Mouse (Mus musculus) left cerebral cortex, adult 8-10 months (tissue): ENCODE results near the gene Svs3b. TPM values are rescaled to one million over a fixed set of nuclear protein-coding genes. Genes with fewer than 3 reads are reported as not detected.
A peak's percentile ranks its signal among the peaks of the same experiment; 100 is the strongest.
"Not testable (repeated sequence)": the region's sequence is repeated elsewhere in the genome, so short reads cannot be mapped to it uniquely, and the experiment has no call there.

Experiments
- DNase-seq, 2 experiments: peaks; one replicate each; pipeline ENCODE4 v3.0.0; 2022; ENCODE audit warnings: low spot score in 2 of 2
- total RNA-seq, 4 experiments: library from RNA; stranded (reverse); gene quantifications; 2 replicates each; pipeline ENCODE4 v1.2.4; 2022

Gene Svs3b
- not detected for total RNA-seq

- not testable (repeated sequence) for DNase-seq
Observed at GRCm38 (mm10) chr2:164256540-164256939, at the start of gene Svs3b. Gene Svs3b, minus strand, starts transcription at chr2:164256640.

- not testable (repeated sequence) for DNase-seq
Observed at GRCm38 (mm10) chr2:164288968-164289367, 32.5 kb upstream of the Svs3b start, which contains the start of gene Svs3a. Gene Svs3a, plus strand, starts transcription at chr2:164289268.

DNA sequence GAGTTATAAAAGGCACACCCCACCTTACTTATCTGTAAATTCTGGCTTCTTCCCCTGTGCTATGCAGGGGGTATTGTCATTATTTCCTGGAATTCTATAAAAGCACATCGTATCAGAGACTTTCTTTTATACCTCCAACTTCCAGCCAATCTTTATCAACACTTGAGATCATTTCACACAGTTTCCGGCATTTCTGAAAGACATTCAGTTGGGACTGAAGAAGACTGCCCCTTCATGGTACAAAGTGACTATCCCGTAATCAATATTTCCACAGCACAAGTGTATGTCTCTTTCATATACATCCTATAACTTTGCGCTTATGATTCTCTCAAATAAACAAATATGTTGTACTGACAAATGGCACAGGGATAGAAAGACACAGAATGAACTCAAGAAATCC is 21.9 kb upstream of the Svs3b start, which contains the start of gene Svs4:
Gene Svs4 (minus strand): TSS at position 101 of the 400 bp plus-strand sequence.
- DNase-seq, result no peak

GRCm38 (mm10) chr2:164238366-164238765 is 18.1 kb downstream of the Svs3b start, which contains the start of gene Svs2:
Gene Svs2, minus strand, starts transcription at chr2:164238466.
- DNase-seq, result no peak

DNA sequence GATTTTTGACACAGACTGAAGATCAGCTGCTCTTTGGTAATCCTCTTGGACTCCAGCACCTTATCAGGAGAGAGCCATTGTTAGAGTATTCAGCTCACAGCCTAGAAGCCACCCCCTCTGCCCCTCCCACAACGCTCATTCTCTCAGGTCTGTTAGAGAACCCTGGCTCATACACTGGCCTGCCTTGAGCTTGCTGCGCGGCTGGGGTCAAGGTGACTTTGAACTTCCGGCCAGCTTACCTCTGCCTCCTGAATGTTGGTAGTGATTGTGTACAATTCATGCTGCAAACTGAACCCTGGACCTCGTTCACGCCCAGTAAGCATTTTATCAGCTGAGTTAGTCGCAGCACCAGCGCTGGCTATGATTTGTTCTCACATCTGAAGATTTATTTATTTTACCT is 23.8 kb downstream of the Svs3b start:
- DNase-seq, result no peak

- DNase-seq, result no peak
Observed at GRCm38 (mm10) chr2:164228361-164229070, 27.9 kb downstream of the Svs3b start.

DNA sequence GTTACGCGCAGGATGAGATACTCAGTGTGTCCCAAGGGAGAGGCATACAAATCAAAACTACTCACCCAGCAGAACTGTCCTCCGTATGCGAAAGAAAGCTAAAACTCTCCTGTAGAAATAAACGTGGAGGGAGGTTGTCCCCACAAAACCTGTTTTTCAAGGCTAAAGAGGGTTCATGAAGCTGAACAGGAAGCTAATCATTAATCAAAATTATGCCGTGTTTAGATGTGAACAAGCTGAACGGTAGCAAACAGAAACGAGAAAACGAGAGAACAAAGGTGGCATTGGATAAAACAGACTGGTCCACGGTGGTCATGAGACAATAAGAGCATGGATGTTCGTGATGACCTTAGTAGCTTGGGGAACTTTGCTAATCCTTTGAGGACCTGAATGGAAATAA is 34.9 kb downstream of the Svs3b start, which contains the start of gene Wfdc15b:
Gene Wfdc15b (minus strand): TSS at position 139 of the 400 bp plus-strand sequence.
- no peak for DNase-seq

GRCm38 (mm10) chr2:164219295-164219694 is 37.1 kb downstream of the Svs3b start:
- DNase-seq, result no peak

DNA sequence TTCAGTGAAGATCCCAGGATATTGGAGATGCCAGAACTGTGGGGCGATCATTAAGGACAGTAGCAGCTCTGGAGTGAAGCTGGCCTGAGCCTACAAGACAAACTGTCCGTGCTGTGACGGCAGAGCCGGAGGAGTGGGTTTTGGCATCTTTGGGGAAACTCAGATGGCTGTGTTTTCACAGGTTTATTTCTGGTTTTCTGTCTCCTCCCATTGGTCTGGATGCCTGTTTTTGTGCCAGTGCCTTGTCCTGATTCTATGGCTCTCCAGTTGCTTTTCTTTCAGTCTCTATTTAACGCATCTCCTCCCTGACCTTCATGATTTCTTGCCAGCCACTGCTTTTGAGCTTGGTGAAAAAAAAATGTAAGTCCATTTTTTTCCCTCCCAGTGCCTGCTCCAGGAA is 43.7 kb downstream of the Svs3b start:
- DNase-seq, result peak in 1 of 2 experiments; percentile 20

GRCm38 (mm10) chr2:164210892-164211291 is 45.5 kb downstream of the Svs3b start:
- DNase-seq, result no peak

GRCm38 (mm10) chr2:164206676-164207075 is 49.8 kb downstream of the Svs3b start:
- DNase-seq, result no peak

- not testable (repeated sequence) for DNase-seq
Observed at GRCm38 (mm10) chr2:164206011-164206410, 50.4 kb downstream of the Svs3b start.

Other genes with a start within 250 kb of the Svs3b start
- 1 to 10 TPM in 1 of 4 experiments, under 1 TPM in 3; 0.75 to 1.9 (median 0.95) TPM for gene Pabpc1l, start 231.2 kb downstream of the Svs3b start, total RNA-seq
- gene Stk4, start 186.3 kb downstream of the Svs3b start, total RNA-seq, result 10 to 100 TPM; 31.7 to 37.5 (median 34.1) TPM
- 10 to 100 TPM; 76.6 to 84.5 (median 81.5) TPM for gene Tomm34, start 185.5 kb downstream of the Svs3b start, total RNA-seq
- 10 to 100 TPM; 17.5 to 19.4 (median 18.5) TPM for gene Kcns1, start 85.5 kb downstream of the Svs3b start, total RNA-seq
- gene Wfdc5, start 73.9 kb downstream of the Svs3b start, total RNA-seq, result not detected
- gene Wfdc12, start 66.0 kb downstream of the Svs3b start, total RNA-seq, result not detected
- gene Wfdc15a, start 56.5 kb downstream of the Svs3b start, total RNA-seq, result not detected
- gene Wfdc15b, start 35.0 kb downstream of the Svs3b start, total RNA-seq, result not detected
- not detected for gene Svs2, start 18.2 kb downstream of the Svs3b start, total RNA-seq
- not detected for gene Svs4, start 21.8 kb upstream of the Svs3b start, total RNA-seq
- gene Svs3a, start 32.6 kb upstream of the Svs3b start, total RNA-seq, result not detected
- not detected for gene Svs6, start 60.1 kb upstream of the Svs3b start, total RNA-seq
- not detected for gene Svs5, start 76.1 kb upstream of the Svs3b start, total RNA-seq
- 1 to 10 TPM in 2 of 4 experiments, under 1 TPM in 1, not detected in 1; 0.62 to 1.8 (median 1.3) TPM for gene Slpi, start 132.5 kb upstream of the Svs3b start, total RNA-seq
- gene Rbpjl, start 146.5 kb upstream of the Svs3b start, total RNA-seq, result under 1 TPM; 0.17 to 0.77 (median 0.31) TPM
- 10 to 100 TPM in 3 of 4 experiments, 1 to 10 TPM in 1; 9.9 to 12.0 (median 10.6) TPM for gene Matn4, start 148.5 kb upstream of the Svs3b start, total RNA-seq
- gene Sdc4, start 187.2 kb upstream of the Svs3b start, total RNA-seq, result 100 to 1,000 TPM in 1 of 4 experiments, 10 to 100 TPM in 3; 81.2 to 117 (median 89.0) TPM
- gene Sys1, start 200.3 kb upstream of the Svs3b start, total RNA-seq, result 10 to 100 TPM; 39.4 to 46.1 (median 40.6) TPM
- 10 to 100 TPM in 1 of 4 experiments, 1 to 10 TPM in 3; 4.4 to 15.6 (median 6.3) TPM for gene Gm20458, start 204.3 kb upstream of the Svs3b start, total RNA-seq
- gene Trp53tg5, start 217.1 kb upstream of the Svs3b start, total RNA-seq, result not detected
- gene Dbndd2, start 229.5 kb upstream of the Svs3b start, total RNA-seq, result 100 to 1,000 TPM; 140 to 155 (median 147) TPM
- gene Pigt, start 240.9 kb upstream of the Svs3b start, total RNA-seq, result 10 to 100 TPM; 84.0 to 97.2 (median 89.5) TPM